Mouse (Mus musculus): ENCODE measurements around the gene Phlpp2. TPM values are rescaled to one million over a fixed set of nuclear protein-coding genes. Genes with fewer than 3 reads are reported as not detected.

Gene Phlpp2
- polyA plus RNA-seq, 1 experiment from 2014 or later = 2.8 TPM

DNA sequence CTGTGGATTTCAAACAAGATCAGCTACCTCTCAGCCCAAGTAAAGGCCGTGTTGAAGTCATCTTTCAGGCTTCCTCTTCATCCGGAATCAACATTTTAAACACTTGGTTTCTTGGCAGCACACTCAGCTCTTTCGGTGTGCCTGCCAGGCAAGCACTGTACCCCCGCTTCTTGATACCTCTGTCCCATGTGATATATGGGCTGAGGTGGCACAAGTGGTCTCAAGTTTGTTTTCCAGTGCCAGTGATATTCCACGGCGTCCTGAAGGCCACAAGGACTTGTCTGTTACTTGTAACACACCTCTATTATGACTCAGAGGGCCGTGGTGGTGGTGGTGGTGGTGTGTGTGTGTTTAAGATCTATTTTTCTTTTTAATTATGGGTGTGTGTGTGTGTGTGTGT is 77.4 kb downstream of the Phlpp2 start:
- Histone ChIP-seq H3K4me3 (ENCODE audit: low read depth, low read length) (no peak overlapping the region), H3K4me2 (ENCODE audit: low read depth, low read length) (no peak overlapping the region), H3K27ac (replicated peaks; ENCODE audit: low read depth, low read length) (no peak overlapping the region), H3K36me3 (replicated peaks; ENCODE audit: control insufficient read depth, insufficient read depth, low read depth, low read length) (no peaks in the 10 kb centered on the region; the same call in 1 of the 2 replicates), H3K9ac (replicated peaks; ENCODE audit: low read length) (no peak overlapping the region), H3K9me3 (replicated peaks; ENCODE audit: control insufficient read depth, low read length) (no peaks in the 10 kb centered on the region), H3K27me3 (ENCODE audit: control insufficient read depth, insufficient read depth, low read length) (peaks cover 8% of the 10 kb centered on the region), H3K4me1 (ENCODE audit: control insufficient read depth, insufficient read depth, low read length) (peaks cover 4% of the 10 kb centered on the region)
- 88% methylated on average over 7 of the region's 7 CpGs for WGBS
- no peak for ATAC-seq (replicated peaks; ENCODE audit: insufficient number of reproducible peaks, low FRiP score, low TSS enrichment, low read depth)
- DNase-seq (ENCODE audit: low spot score) = no peak

DNA sequence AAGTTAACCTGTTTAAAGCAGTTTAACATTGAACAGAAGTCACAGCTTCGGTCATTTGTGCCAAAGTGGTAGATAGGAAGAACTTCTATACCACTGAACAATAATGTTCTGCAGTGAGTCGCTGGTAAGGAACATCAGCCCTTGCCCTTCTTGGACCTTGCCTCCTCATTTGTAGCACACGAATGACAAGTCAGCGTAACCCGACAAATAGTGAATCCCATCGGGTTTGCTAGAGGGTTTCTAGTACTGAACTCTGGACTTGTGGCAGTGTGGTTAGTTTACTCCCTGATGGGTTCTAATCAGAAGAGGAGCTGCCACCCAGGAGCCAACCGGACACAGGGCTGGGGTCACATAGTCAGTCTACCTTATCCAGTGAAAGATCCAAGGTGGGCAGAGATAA is 77.9 kb downstream of the Phlpp2 start:
- Histone ChIP-seq H3K27ac (replicated peaks; ENCODE audit: low read depth, low read length) (no peak overlapping the region), H3K4me2 (ENCODE audit: low read depth, low read length) (no peak overlapping the region), H3K4me3 (ENCODE audit: low read depth, low read length) (no peak overlapping the region), H3K4me1 (ENCODE audit: control insufficient read depth, insufficient read depth, low read length) (peaks cover 4% of the 10 kb centered on the region), H3K27me3 (ENCODE audit: control insufficient read depth, insufficient read depth, low read length) (peaks cover 8% of the 10 kb centered on the region), H3K9ac (replicated peaks; ENCODE audit: low read length) (no peak overlapping the region), H3K9me3 (replicated peaks; ENCODE audit: control insufficient read depth, low read length) (no peaks in the 10 kb centered on the region), H3K36me3 (replicated peaks; ENCODE audit: control insufficient read depth, insufficient read depth, low read depth, low read length) (no peaks in the 10 kb centered on the region)
- DNase-seq (ENCODE audit: low spot score) = no peak
- ATAC-seq (replicated peaks; ENCODE audit: insufficient number of reproducible peaks, low FRiP score, low TSS enrichment, low read depth) = no peak
- 84% methylated on average over 7 of the region's 7 CpGs for WGBS

DNA sequence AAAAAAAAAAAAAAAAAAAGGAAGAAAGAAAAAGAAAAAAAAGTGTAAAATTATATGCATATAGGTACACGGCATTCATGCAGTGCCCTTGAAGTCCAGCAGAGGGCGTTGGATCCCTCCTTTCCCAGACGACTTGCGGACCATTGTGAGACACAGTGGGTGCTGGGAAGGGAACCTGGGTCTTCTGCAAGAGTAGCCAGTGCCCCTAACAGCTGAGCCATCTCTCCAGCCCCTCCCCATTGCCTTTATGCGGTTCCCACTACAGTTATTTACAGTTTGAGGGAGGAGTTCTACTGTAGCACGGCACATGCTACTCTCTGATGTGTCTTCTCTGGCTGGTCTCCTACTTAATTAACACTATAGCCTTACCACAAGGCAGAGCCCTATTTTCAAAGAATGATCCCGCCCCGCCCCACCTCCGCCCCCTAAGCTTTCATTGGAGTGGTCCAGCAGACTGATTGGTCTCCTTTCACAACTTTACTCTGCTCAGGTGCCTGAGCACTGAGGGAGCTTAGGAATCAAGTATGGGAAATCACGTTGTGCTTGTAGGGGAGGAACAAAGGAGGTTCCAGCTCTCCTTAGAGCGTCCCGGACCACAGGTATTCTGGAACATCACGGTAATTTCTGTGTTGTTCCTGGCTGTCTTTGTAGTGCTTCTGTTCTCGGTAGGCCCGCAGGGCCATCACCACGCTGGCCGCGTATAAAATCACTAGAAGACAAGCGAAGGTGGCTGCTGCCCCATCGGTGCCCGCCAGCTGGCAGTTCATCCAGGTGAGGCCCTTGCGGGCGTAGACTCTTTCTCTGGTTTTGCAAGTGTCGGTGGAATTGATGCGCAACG is 79.3 kb downstream of the Phlpp2 start:
- H3K9me3 ChIP-seq (replicated peaks; ENCODE audit: control insufficient read depth, low read length) = no peaks in the 10 kb centered on the region
- ATAC-seq (replicated peaks; ENCODE audit: insufficient number of reproducible peaks, low FRiP score, low TSS enrichment, low read depth) = peak; percentile 66; the same call in 1 of the 2 replicates
- peak overlapping the region; percentile 84 for H3K4me2 ChIP-seq (ENCODE audit: low read depth, low read length)
- no peaks in the 10 kb centered on the region for H3K36me3 ChIP-seq (replicated peaks; ENCODE audit: control insufficient read depth, insufficient read depth, low read depth, low read length)
- peak; percentile 63 for DNase-seq (ENCODE audit: low spot score)
- peak overlapping the region; percentile 33 for H3K4me3 ChIP-seq (ENCODE audit: low read depth, low read length)
- H3K9ac ChIP-seq (replicated peaks; ENCODE audit: low read length) = peak overlapping the region; percentile 54
- peaks cover 4% of the 10 kb centered on the region for H3K4me1 ChIP-seq (ENCODE audit: control insufficient read depth, insufficient read depth, low read length)
- 1% methylated on average over 26 of the region's 26 CpGs for WGBS
- no peak overlapping the region for H3K27ac ChIP-seq (replicated peaks; ENCODE audit: low read depth, low read length)
- peaks cover 8% of the 10 kb centered on the region for H3K27me3 ChIP-seq (ENCODE audit: control insufficient read depth, insufficient read depth, low read length)

DNA sequence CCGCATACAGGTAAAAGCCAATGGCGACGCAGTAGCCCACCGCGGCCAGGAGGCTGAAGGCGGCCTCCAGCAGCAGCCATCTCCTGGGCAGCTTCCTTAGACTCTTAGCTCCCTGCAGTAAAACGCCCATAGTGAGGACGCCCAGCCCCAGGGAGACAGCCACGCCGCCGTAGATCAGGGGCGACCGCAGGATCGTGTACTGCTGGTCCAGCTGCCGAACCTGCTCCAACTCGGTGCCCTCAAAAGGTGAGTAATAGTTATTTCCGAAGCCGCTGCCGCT is 79.9 kb downstream of the Phlpp2 start:
- H3K27ac ChIP-seq (replicated peaks; ENCODE audit: low read depth, low read length) = no peak overlapping the region
- ATAC-seq (replicated peaks; ENCODE audit: insufficient number of reproducible peaks, low FRiP score, low TSS enrichment, low read depth) (0 out of 2 replicates have a peak, but pooled peaks have one; percentile 32), DNase-seq (ENCODE audit: low spot score) (no peak)
- peak overlapping the region; percentile 33 for H3K4me3 ChIP-seq (ENCODE audit: low read depth, low read length)
- peak overlapping the region; percentile 84 for H3K4me2 ChIP-seq (ENCODE audit: low read depth, low read length)
- peaks cover 4% of the 10 kb centered on the region for H3K4me1 ChIP-seq (ENCODE audit: control insufficient read depth, insufficient read depth, low read length)
- H3K9me3 ChIP-seq (replicated peaks; ENCODE audit: control insufficient read depth, low read length) = no peaks in the 10 kb centered on the region
- H3K27me3 ChIP-seq (ENCODE audit: control insufficient read depth, insufficient read depth, low read length) = peaks cover 8% of the 10 kb centered on the region
- 4% methylated on average over 19 of the region's 19 CpGs for WGBS
- no peaks in the 10 kb centered on the region for H3K36me3 ChIP-seq (replicated peaks; ENCODE audit: control insufficient read depth, insufficient read depth, low read depth, low read length)
- H3K9ac ChIP-seq (replicated peaks; ENCODE audit: low read length) = peak overlapping the region; percentile 54

DNA sequence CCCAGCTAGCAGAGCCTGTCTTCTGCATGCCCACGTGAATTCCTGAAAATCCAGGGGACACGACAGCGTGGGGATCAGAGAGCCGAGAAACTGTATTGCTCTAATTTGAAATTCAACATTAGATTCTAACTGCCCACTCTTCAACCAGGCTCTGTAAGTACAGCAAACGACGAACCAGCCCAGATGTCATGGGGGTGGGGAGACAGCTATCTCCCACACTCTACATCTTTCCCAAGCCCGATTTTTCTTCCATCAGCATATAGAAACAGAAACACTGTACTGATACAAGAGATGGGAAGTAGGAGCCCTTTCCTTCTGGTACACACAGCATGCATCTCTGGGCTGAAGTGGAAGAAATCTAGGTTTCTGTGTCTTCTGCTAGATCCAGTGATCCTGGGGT is 83.8 kb downstream of the Phlpp2 start:
- 77% methylated on average over 7 of the region's 7 CpGs for WGBS

DNA sequence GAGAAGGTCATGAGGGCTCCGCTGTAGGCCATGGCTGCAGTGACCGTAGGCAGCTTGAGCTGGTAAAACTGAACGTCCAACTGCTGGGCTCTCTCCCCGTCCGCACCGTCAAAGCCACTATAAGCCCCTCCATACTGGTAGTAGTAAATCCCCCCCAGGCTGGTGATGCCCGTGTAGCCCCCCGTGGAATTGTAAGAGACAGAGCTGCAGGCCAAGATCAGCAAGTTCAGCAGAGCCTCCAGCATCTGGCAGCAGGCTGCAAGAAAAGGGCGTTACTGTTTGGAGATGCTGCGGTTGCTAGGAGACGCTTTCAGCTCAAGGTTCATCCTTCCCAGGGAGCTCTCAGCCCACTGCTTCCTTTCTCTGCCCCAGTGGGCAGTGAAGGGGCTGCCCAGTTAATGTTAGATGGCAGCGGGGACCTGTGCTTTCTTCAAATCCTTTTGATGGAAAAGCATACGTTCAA is 86.2 kb downstream of the Phlpp2 start:
- Histone ChIP-seq H3K36me3 (replicated peaks; ENCODE audit: control insufficient read depth, insufficient read depth, low read depth, low read length) (no peaks in the 10 kb centered on the region), H3K4me1 (ENCODE audit: control insufficient read depth, insufficient read depth, low read length) (no peaks in the 10 kb centered on the region; the same call in 1 of the 2 replicates), H3K27ac (replicated peaks; ENCODE audit: low read depth, low read length) (no peak overlapping the region), H3K4me3 (ENCODE audit: low read depth, low read length) (no peak overlapping the region), H3K27me3 (ENCODE audit: control insufficient read depth, insufficient read depth, low read length) (no peaks in the 10 kb centered on the region; the same call in 1 of the 2 replicates), H3K9ac (replicated peaks; ENCODE audit: low read length) (no peak overlapping the region), H3K4me2 (ENCODE audit: low read depth, low read length) (no peak overlapping the region), H3K9me3 (replicated peaks; ENCODE audit: control insufficient read depth, low read length) (no peaks in the 10 kb centered on the region)
- WGBS = 58% methylated on average over 13 of the region's 13 CpGs
- ATAC-seq (replicated peaks; ENCODE audit: insufficient number of reproducible peaks, low FRiP score, low TSS enrichment, low read depth) (no peak), DNase-seq (ENCODE audit: low spot score) (peak; percentile 61)

More for the DNA sequence above, 83.8 kb downstream of the Phlpp2 start:
- Histone ChIP-seq H3K36me3 (replicated peaks; ENCODE audit: control insufficient read depth, insufficient read depth, low read depth, low read length) (no peaks in the 10 kb centered on the region), H3K9ac (replicated peaks; ENCODE audit: low read length) (no peak overlapping the region), H3K27ac (replicated peaks; ENCODE audit: low read depth, low read length) (no peak overlapping the region), H3K4me3 (ENCODE audit: low read depth, low read length) (no peak overlapping the region), H3K4me1 (ENCODE audit: control insufficient read depth, insufficient read depth, low read length) (peaks cover 4% of the 10 kb centered on the region), H3K4me2 (ENCODE audit: low read depth, low read length) (no peak overlapping the region), H3K9me3 (replicated peaks; ENCODE audit: control insufficient read depth, low read length) (no peaks in the 10 kb centered on the region), H3K27me3 (ENCODE audit: control insufficient read depth, insufficient read depth, low read length) (peaks cover 8% of the 10 kb centered on the region)
- DNase-seq (ENCODE audit: low spot score) = no peak
- no peak for ATAC-seq (replicated peaks; ENCODE audit: insufficient number of reproducible peaks, low FRiP score, low TSS enrichment, low read depth)

DNA sequence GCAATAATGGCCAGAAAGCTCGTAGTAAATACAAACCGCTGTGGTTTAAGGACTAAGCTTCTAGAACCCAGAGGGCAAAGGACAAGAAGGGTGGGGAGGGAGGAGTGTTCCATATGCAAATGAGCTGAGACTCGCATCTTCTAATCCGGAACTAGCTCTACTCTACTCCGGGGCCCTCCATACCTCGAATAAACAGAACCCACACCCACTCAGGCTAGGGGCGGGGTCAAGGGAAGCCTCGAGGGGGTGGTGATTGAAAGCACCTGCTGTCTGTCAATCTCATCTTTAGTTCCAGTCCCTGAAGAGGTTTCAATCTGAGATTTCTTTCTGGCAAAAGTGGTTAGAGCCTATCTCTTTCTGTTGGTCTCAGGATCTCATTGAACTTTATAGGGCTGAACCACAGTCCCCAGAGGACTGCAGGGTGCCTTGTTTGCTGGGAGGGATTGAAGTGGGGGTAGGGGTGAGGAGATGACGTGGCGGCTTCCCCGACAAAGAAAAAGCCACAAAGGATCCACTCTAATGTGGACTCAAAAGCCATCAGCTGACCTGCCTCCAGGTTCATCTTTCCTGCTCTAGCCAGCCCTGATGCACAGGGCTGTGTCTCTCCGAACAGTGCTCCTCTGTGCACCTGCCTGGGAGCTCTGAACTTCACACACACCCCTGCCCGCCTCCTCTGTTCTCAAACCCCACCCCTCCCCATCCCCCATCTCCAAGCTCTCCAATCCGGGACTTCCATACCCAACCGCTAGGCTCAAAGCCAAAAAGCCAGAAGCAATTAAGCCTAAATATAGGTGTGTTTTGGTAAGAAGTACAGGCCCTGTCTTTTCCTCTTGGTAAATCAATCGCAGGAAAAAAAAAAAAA is 89.1 kb downstream of the Phlpp2 start:
- peaks cover 3% of the 10 kb centered on the region; the same call in 1 of the 2 replicates for H3K4me1 ChIP-seq (ENCODE audit: control insufficient read depth, insufficient read depth, low read length)
- no peaks in the 10 kb centered on the region for H3K36me3 ChIP-seq (replicated peaks; ENCODE audit: control insufficient read depth, insufficient read depth, low read depth, low read length)
- H3K9ac ChIP-seq (replicated peaks; ENCODE audit: low read length) = no peak overlapping the region
- 5% methylated on average over 16 of the region's 16 CpGs for WGBS
- H3K4me2 ChIP-seq (ENCODE audit: low read depth, low read length) = no peak overlapping the region; the same call in none of the 2 replicates
- H3K4me3 ChIP-seq (ENCODE audit: low read depth, low read length) = no peak overlapping the region
- no peaks in the 10 kb centered on the region for H3K9me3 ChIP-seq (replicated peaks; ENCODE audit: control insufficient read depth, low read length)
- DNase-seq (ENCODE audit: low spot score) (peak; percentile 69), ATAC-seq (replicated peaks; ENCODE audit: insufficient number of reproducible peaks, low FRiP score, low TSS enrichment, low read depth) (peak; percentile 56)
- peaks cover 15% of the 10 kb centered on the region for H3K27me3 ChIP-seq (ENCODE audit: control insufficient read depth, insufficient read depth, low read length)
- no peak overlapping the region for H3K27ac ChIP-seq (replicated peaks; ENCODE audit: low read depth, low read length)
